Mouse (Mus musculus) CH12.LX (cell line): ENCODE measurements around the gene Igfbp3. TPM values are rescaled to one million over a fixed set of nuclear protein-coding genes. Genes with fewer than 3 reads are reported as not detected.

Source experiments
- DNase-seq: peaks from one replicate; pipeline ENCODE4 v3.0.0-alpha.2; 2013; ENCODE audit errors: extremely low read depth
- H3K27ac ChIP-seq: 2 replicates; pipeline ENCODE4 v1.5.1; 2012; ENCODE audit warnings: low read depth, mild to moderate bottlenecking, control low read depth, moderate library complexity; ENCODE audit not compliant: insufficient read depth
- H3K27me3 ChIP-seq: replicated peaks from 2 replicates; pipeline ENCODE3; 2012; ENCODE audit warnings: inconsistent platforms
- H3K36me3 ChIP-seq, 2 experiments: replicated peaks in 1 of 2; 2 replicates each; pipeline versions ENCODE3 to v1.6.1; 2012; ENCODE audit warnings: inconsistent platforms in 1 of 2, low read length in 1 of 2, mild to moderate bottlenecking in 1 of 2, mixed read lengths in 1 of 2, moderate library complexity in 1 of 2; ENCODE audit not compliant: control insufficient read depth in 1 of 2, insufficient read depth in 1 of 2
- H3K4me1 ChIP-seq, 2 experiments: 2 replicates each; pipeline ENCODE4 v1.6.1; 2012; ENCODE audit warnings: inconsistent platforms in 1 of 2, moderate library complexity in 1 of 2; ENCODE audit not compliant: insufficient read depth in 2 of 2, control insufficient read depth in 1 of 2
- H3K4me2 ChIP-seq: 2 replicates; pipeline ENCODE4 v1.6.1; 2012; ENCODE audit warnings: low read depth, mild to moderate bottlenecking, control low read depth; ENCODE audit not compliant: poor library complexity, insufficient read depth, severe bottlenecking
- H3K4me3 ChIP-seq, 3 experiments: fragments of 150-350 bp in 1 of 3; sonication (generic) in 1 of 3; replicated peaks in 1 of 3; 2 replicates each; pipeline versions ENCODE3 to v1.5.1; 2011 to 2012; ENCODE audit warnings: low read depth in 2 of 3, low read length in 2 of 3, mild to moderate bottlenecking in 2 of 3, moderate library complexity in 2 of 3, control low read depth in 1 of 3, improper control_type of control experiment in 1 of 3, inconsistent platforms in 1 of 3, mixed read lengths in 1 of 3; ENCODE audit not compliant: poor library complexity in 1 of 3
- H3K79me2 ChIP-seq: replicated peaks from 2 replicates; pipeline ENCODE4 v1.6.1; 2012; ENCODE audit warnings: mild to moderate bottlenecking, moderate library complexity; ENCODE audit not compliant: control insufficient read depth, poor library complexity, insufficient read depth, severe bottlenecking; ENCODE audit errors: extremely low read depth
- H3K9ac ChIP-seq: 2 replicates; pipeline ENCODE4 v1.6.1; 2012; ENCODE audit warnings: low read depth, mild to moderate bottlenecking, control low read depth, moderate library complexity; ENCODE audit not compliant: insufficient read depth
- H3K9me3 ChIP-seq: replicated peaks from 2 replicates; pipeline ENCODE3; 2012; ENCODE audit warnings: low read length, inconsistent platforms, mixed read lengths
- CTCF ChIP-seq, 2 experiments: IDR thresholded peaks in 1 of 2; conservative IDR thresholded peaks in 1 of 2; 2 replicates each; pipeline ENCODE4 v1.5.1; 2011 to 2012; ENCODE audit warnings: low read depth in 2 of 2, low read length in 2 of 2, improper control_type of control experiment in 1 of 2, inconsistent platforms in 1 of 2, mild to moderate bottlenecking in 1 of 2, moderate library complexity in 1 of 2
- E2F4 ChIP-seq: IDR thresholded peaks from 2 replicates; pipeline ENCODE4 v1.6.1; 2011; ENCODE audit warnings: low read depth, low read length, improper control_type of control experiment; ENCODE audit not compliant: insufficient replicate concordance
- EP300 ChIP-seq: IDR thresholded peaks from 2 replicates; pipeline ENCODE4 v1.6.1; 2011; ENCODE audit warnings: low read length, improper control_type of control experiment
- IRF4 ChIP-seq: IDR thresholded peaks from 2 replicates; pipeline ENCODE4 v1.6.1; 2014; ENCODE audit warnings: low read depth, mild to moderate bottlenecking, inconsistent platforms, low read length, improper control_type of control experiment
- MAFK ChIP-seq: IDR thresholded peaks from 2 replicates; pipeline ENCODE4 v1.6.1; 2011; ENCODE audit warnings: low read length, improper control_type of control experiment; ENCODE audit not compliant: insufficient replicate concordance
- MAX ChIP-seq: IDR thresholded peaks from 2 replicates; pipeline ENCODE4 v1.6.1; 2011; ENCODE audit warnings: low read length, improper control_type of control experiment
- MEF2A ChIP-seq: IDR thresholded peaks from 2 replicates; pipeline ENCODE4 v1.6.1; 2014; ENCODE audit warnings: low read depth, mild to moderate bottlenecking, inconsistent platforms, low read length, improper control_type of control experiment, borderline replicate concordance
- MXI1 ChIP-seq: IDR thresholded peaks from 2 replicates; pipeline ENCODE4 v1.6.1; 2011; ENCODE audit warnings: mild to moderate bottlenecking, low read depth, low read length, improper control_type of control experiment
- MYC ChIP-seq: IDR thresholded peaks from 2 replicates; pipeline ENCODE4 v1.6.1; 2011; ENCODE audit warnings: low read depth, mild to moderate bottlenecking, improper control_type of control experiment, low read length
- NRF1 ChIP-seq: IDR thresholded peaks from 2 replicates; pipeline ENCODE4 v1.6.1; 2014; ENCODE audit warnings: low read depth, mild to moderate bottlenecking, inconsistent platforms, low read length, improper control_type of control experiment, moderate library complexity
- PAX5 ChIP-seq: IDR thresholded peaks from 2 replicates; pipeline ENCODE4 v1.6.1; 2012; ENCODE audit warnings: low read length, inconsistent platforms, mixed read lengths
- POLR2AphosphoS2 ChIP-seq: IDR thresholded peaks from 2 replicates; pipeline ENCODE4 v1.6.1; 2011; ENCODE audit warnings: low read depth, low read length, improper control_type of control experiment
- RAD21 ChIP-seq: IDR thresholded peaks from 2 replicates; pipeline ENCODE4 v1.6.1; 2011; ENCODE audit warnings: low read depth, mild to moderate bottlenecking, low read length, improper control_type of control experiment, moderate library complexity
- RCOR1 ChIP-seq: conservative IDR thresholded peaks from 2 replicates; pipeline ENCODE4 v1.6.1; 2012; ENCODE audit warnings: low read depth, mild to moderate bottlenecking, inconsistent platforms, low read length, improper control_type of control experiment
- TBP ChIP-seq: conservative IDR thresholded peaks from 2 replicates; pipeline ENCODE4 v1.6.1; 2011; ENCODE audit warnings: low read depth, low read length, improper control_type of control experiment
- USF2 ChIP-seq: conservative IDR thresholded peaks from 2 replicates; pipeline ENCODE4 v1.6.1; 2011; ENCODE audit warnings: low read depth, low read length, improper control_type of control experiment
- ZKSCAN1 ChIP-seq: IDR thresholded peaks from 2 replicates; pipeline ENCODE4 v1.6.1; 2012; ENCODE audit warnings: low read depth, inconsistent platforms, low read length, improper control_type of control experiment, borderline replicate concordance
- ZMIZ1 ChIP-seq: IDR thresholded peaks from 2 replicates; pipeline ENCODE4 v1.6.1; 2012; ENCODE audit warnings: low read depth, mild to moderate bottlenecking, inconsistent platforms, low read length, improper control_type of control experiment
- dilution Hi-C: fragments of 300-500 bp; cut with MboI; formaldehyde crosslinking; loops from 2 replicates; pipeline ENCODE4 v1.14.3; 2020; ENCODE audit warnings: low sequenced_read_pairs; ENCODE audit not compliant: extremely low pct_unique_long_range_greater_than_20kb, extremely low pct_ligation_motif_present
- in situ Hi-C: fragments of 300-500 bp; cut with MboI; formaldehyde crosslinking; loops from 3 replicates; pipeline ENCODE4 v1.14.3; 2019; ENCODE audit warnings: low sequenced_read_pairs, low pct_ligation_motif_present, low pct_unique_long_range_greater_than_20kb, mixed read lengths
- polyA plus RNA-seq: library from polyadenylated mRNA; unstranded; fragments of >175 nt; gene quantifications from 2 replicates; pipeline ENCODE4 v1.2.1, GENCODE M21; 2012; ENCODE audit warnings: low read depth; ENCODE audit not compliant: insufficient read length
- total RNA-seq, 2 experiments: library from RNA; depleted of rRNA; stranded (reverse); fragments of 300-350 nt in 1 of 2; fragments of >200 nt in 1 of 2; gene quantifications; 2 replicates each; pipeline ENCODE4 v1.2.3; 2012 to 2014

Igfbp3 gene
- total and polyA plus RNA-seq, 3 experiments: not detected

- DNase-seq: no peak
- no peak for TF ChIP-seq MAX
- no peak for TF ChIP-seq MXI1
- TF ChIP-seq MYC: no peak
- TF ChIP-seq E2F4: no peak
- no peak for TF ChIP-seq NRF1
- no peak for TF ChIP-seq ZKSCAN1
- TF ChIP-seq, all 38 proteins: peak for 0
- H3K4me3 ChIP-seq: no peak overlapping the region
- in situ Hi-C loops: no loop called here
- H3K4me1 ChIP-seq: no peaks in the 10 kb centered on the region
- no peak overlapping the region for H3K4me2 ChIP-seq
- no peaks in the 10 kb centered on the region for H3K36me3 ChIP-seq
- no peak overlapping the region for H3K27ac ChIP-seq
- dilution Hi-C loops: no loop called here
- no peak overlapping the region for H3K9ac ChIP-seq
- H3K9me3 ChIP-seq: peaks cover 46% of the 10 kb centered on the region
- no peaks in the 10 kb centered on the region for H3K79me2 ChIP-seq
- H3K27me3 ChIP-seq: peaks cover 1% of the 10 kb centered on the region
Measured at GRCm38 (mm10) chr11:7238546-7238945, 24.8 kb upstream of the Igfbp3 start.

DNA sequence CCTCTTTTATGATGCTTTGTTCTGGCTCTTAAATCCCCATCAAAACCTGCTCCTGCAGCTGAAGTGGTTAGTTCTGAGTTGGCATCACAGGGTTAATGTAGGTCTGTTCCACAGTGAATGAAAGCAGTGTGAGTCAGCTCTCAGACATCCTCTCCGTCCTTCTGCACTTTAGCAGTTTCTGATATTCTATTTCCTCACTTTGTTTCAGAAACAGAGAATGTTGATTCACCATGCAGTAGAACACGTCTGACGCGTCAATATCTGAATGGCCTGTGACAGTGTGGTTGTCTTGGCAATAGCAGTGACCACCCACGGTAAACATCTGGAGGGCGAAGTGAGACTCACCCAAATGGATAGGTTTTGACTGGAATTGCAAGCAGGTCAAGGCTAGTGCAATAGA lies 24.0 kb upstream of the Igfbp3 start:
- H3K4me2 ChIP-seq: no peak overlapping the region
- dilution Hi-C loops: no loop called here
- no peaks in the 10 kb centered on the region for H3K79me2 ChIP-seq
- TF ChIP-seq EP300 (no peak), MAFK (no peak), USF2 (no peak), ZMIZ1 (no peak), MYC (no peak), ZKSCAN1 (no peak), POLR2AphosphoS2 (no peak), RCOR1 (no peak), PAX5 (no peak), IRF4 (no peak), MXI1 (no peak), RAD21 (no peak), NRF1 (no peak), MEF2A (no peak), TBP (no peak), CTCF (conservative IDR thresholded peaks at IDR 0.05 in 1 of 2, IDR thresholded peaks at IDR 0.05 in 1 of 2; ENCODE audit: low read depth in 2 of 2, low read length in 2 of 2) (no peak)
- TF ChIP-seq, all 38 proteins: peak for 0
- Histone ChIP-seq H3K9me3 (peaks cover 52% of the 10 kb centered on the region), H3K36me3 (no peaks in the 10 kb centered on the region), H3K9ac (no peak overlapping the region), H3K27me3 (no peaks in the 10 kb centered on the region), H3K27ac (no peak overlapping the region), H3K4me3 (no peak overlapping the region), H3K4me1 (no peaks in the 10 kb centered on the region)
- in situ Hi-C loops: no loop called here
- DNase-seq: no peak
